Mouse (Mus musculus) layer of hippocampus, postnatal 10 days (tissue): ENCODE measurements around the gene Stk4. TPM values are rescaled to one million over a fixed set of nuclear protein-coding genes. Genes with fewer than 3 reads are reported as not detected.
A peak's percentile ranks its signal among the peaks of the same experiment; 100 is the strongest.

Experiments
- DNase-seq, 2 experiments: peaks; one replicate each; pipeline ENCODE4 v3.0.0; 2021; ENCODE audit warnings: low spot score in 2 of 2
- total RNA-seq, 2 experiments: library from RNA; stranded (reverse); gene quantifications; 2 replicates each; pipeline ENCODE4 v1.2.3; 2021

Stk4 gene
- total RNA-seq, 2 experiments from 2014 or later = 36.7 to 41.4 TPM

- DNase-seq = no peak
These were observed 57.2 kb downstream of the Stk4 start for GRCm38 (mm10) chr2:164127297-164127696.

- DNase-seq = no peak
These were observed 58.7 kb downstream of the Stk4 start for GRCm38 (mm10) chr2:164128576-164129411.

GRCm38 (mm10) chr2:164131586-164131985, 61.5 kb downstream of the Stk4 start:
- no peak for DNase-seq

GRCm38 (mm10) chr2:164134563-164134962, 64.4 kb downstream of the Stk4 start:
- peak; percentile 42 to 52 for DNase-seq

GRCm38 (mm10) chr2:164135367-164135766, 65.2 kb downstream of the Stk4 start:
- no peak for DNase-seq

- DNase-seq = no peak
These were observed 66.3 kb downstream of the Stk4 start for GRCm38 (mm10) chr2:164136393-164136792.

- DNase-seq = no peak
These were observed 67.6 kb downstream of the Stk4 start for GRCm38 (mm10) chr2:164137754-164138153.

GRCm38 (mm10) chr2:164142021-164142420, 71.9 kb downstream of the Stk4 start:
- DNase-seq = peak; percentile 30 to 33

GRCm38 (mm10) chr2:164144025-164144424, 73.9 kb downstream of the Stk4 start:
- DNase-seq = no peak

- no peak for DNase-seq
These were observed 74.4 kb downstream of the Stk4 start for GRCm38 (mm10) chr2:164144541-164144940.

- DNase-seq = no peak
These were observed 76.4 kb downstream of the Stk4 start for GRCm38 (mm10) chr2:164146556-164146955.

- no peak for DNase-seq
These were observed 80.1 kb downstream of the Stk4 start for GRCm38 (mm10) chr2:164150086-164150760.

- no peak for DNase-seq
These were observed 82.2 kb downstream of the Stk4 start for GRCm38 (mm10) chr2:164152341-164152740.

GRCm38 (mm10) chr2:164154007-164154406, 83.9 kb downstream of the Stk4 start:
- DNase-seq = no peak

GRCm38 (mm10) chr2:164156158-164156557, 86.0 kb downstream of the Stk4 start:
- DNase-seq = no peak

- DNase-seq = no peak
These were observed 88.7 kb downstream of the Stk4 start for GRCm38 (mm10) chr2:164158838-164159237.

GRCm38 (mm10) chr2:164161515-164162055, 91.5 kb downstream of the Stk4 start:
- DNase-seq = no peak

GRCm38 (mm10) chr2:164164941-164165340, 94.8 kb downstream of the Stk4 start:
- no peak for DNase-seq

- peak; percentile 31 to 46 for DNase-seq
These were observed 97.8 kb downstream of the Stk4 start for GRCm38 (mm10) chr2:164167752-164168570.

- peak in 1 of 2 experiments; percentile 45 for DNase-seq
These were observed 98.4 kb downstream of the Stk4 start for GRCm38 (mm10) chr2:164168571-164168946.

GRCm38 (mm10) chr2:164170326-164170725, 100.2 kb downstream of the Stk4 start:
- DNase-seq = no peak
